Mouse (Mus musculus) embryonic facial prominence, embryonic 13.5 days (tissue): ENCODE measurements around the gene Xpot. TPM values are rescaled to one million over a fixed set of nuclear protein-coding genes. Genes with fewer than 3 reads are reported as not detected.
A peak's percentile ranks its signal among the peaks of the same experiment; 100 is the strongest.

ENCODE experiments used
- ATAC-seq: fragments of 200-750 bp; cut with Nextera tagmentation; 2 replicates; pipeline ENCODE4 v1.8.0; 2017; ENCODE audit warnings: low read depth; ENCODE audit not compliant: insufficient number of reproducible peaks, insufficient read depth, low FRiP score, low TSS enrichment
- H3K27ac ChIP-seq: fragments of 300-500 bp; sonication (generic); 2 replicates; pipeline ENCODE4 v1.5.1; 2015; ENCODE audit warnings: moderate library complexity, mild to moderate bottlenecking, inconsistent platforms
- H3K27me3 ChIP-seq: fragments of 300-500 bp; sonication (generic); 2 replicates; pipeline ENCODE4 v1.6.1; 2015; ENCODE audit warnings: mild to moderate bottlenecking, inconsistent platforms
- H3K36me3 ChIP-seq: fragments of 300-500 bp; sonication (generic); 2 replicates; pipeline ENCODE4 v1.6.1; 2015; ENCODE audit warnings: mild to moderate bottlenecking, inconsistent platforms
- H3K4me1 ChIP-seq: fragments of 300-500 bp; sonication (generic); 2 replicates; pipeline ENCODE4 v1.6.1; 2015; ENCODE audit warnings: inconsistent platforms
- H3K4me2 ChIP-seq: fragments of 300-500 bp; sonication (generic); 2 replicates; pipeline ENCODE4 v1.6.1; 2015; ENCODE audit warnings: moderate library complexity, mild to moderate bottlenecking, inconsistent platforms
- H3K4me3 ChIP-seq: fragments of 300-500 bp; sonication (generic); 2 replicates; pipeline ENCODE4 v1.5.1; 2015; ENCODE audit warnings: mild to moderate bottlenecking, inconsistent platforms
- H3K9ac ChIP-seq: fragments of 300-500 bp; sonication (generic); 2 replicates; pipeline ENCODE4 v1.6.1; 2015; ENCODE audit warnings: mild to moderate bottlenecking, inconsistent platforms
- H3K9me3 ChIP-seq: fragments of 300-500 bp; sonication (generic); 2 replicates; pipeline ENCODE4 v1.6.1; 2016; ENCODE audit warnings: inconsistent platforms
- WGBS: fragments of 180-500 bp; shearing (Covaris S2); methylation state at CpG from one replicate; pipeline ENCODE4 v1.1.7; 2015; ENCODE audit warnings: mixed read lengths; 5-methylcytosine and 5-hydroxymethylcytosine counted together
- polyA plus RNA-seq: library from polyadenylated mRNA; unstranded; fragments of >200 nt; fragmentation: Nextera tagmentation; extraction: Ambion mirVana; gene quantifications from 2 replicates; pipeline ENCODE4 v1.2.1, GENCODE M21; 2015

Xpot gene
- polyA plus RNA-seq, 1 experiment from 2014 or later, result 48.1 TPM

DNA sequence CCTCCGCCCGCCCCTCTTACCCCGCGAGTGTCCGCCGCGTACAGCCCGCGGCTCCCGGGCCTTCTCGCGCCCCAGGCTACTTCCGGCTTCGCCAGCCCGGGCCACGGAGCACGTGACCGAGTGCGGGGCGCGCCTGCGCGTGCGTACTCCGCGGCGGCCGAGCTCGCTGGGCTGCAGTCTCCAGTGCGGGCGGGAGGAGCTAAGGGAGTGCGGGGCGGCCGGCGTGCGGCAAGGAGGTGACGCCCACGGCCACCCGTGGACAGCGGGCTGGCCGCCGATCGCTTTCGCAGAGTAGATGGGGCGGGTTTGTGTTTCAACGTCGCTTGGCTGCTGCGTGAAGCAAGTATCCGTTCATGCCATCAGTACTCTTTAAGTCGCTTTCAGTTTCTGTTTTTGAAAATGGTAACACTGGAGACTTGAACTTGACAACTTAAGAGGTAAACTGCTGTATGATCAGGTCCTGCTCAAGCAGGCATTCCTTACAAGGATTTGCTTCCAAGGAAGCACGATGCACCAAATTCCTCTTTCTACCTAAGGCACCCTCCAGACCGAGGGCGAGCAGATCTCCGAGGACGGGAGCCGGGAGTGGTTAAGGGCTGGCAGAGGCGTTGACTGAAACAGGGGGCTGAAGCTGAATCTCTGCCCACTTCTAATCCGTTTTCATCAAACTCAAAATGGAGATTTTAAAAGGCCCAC is 39.3 kb downstream of the Xpot start, which contains the start of gene Tbk1:
Tbk1 (minus strand) TSS at position 113 of the 696 bp plus-strand sequence.
- H3K4me3 ChIP-seq, result peak within 1 kb of the TSS; percentile 89
- H3K9me3 ChIP-seq, result no peaks in the 10 kb centered on the region
- WGBS, result under 1% methylated on average over 55 of the region's 58 CpGs
- peaks cover 9% of the 10 kb centered on the region for H3K4me1 ChIP-seq
- H3K9ac ChIP-seq, result peak within 1 kb of the TSS; percentile 93
- peaks cover 47% of the 10 kb centered on the region for H3K36me3 ChIP-seq
- peak within 1 kb of the TSS; percentile 62 for H3K4me2 ChIP-seq
- ATAC-seq, result peak; percentile 93
- H3K27me3 ChIP-seq, result no peaks in the 10 kb centered on the region
- peak within 1 kb of the TSS; percentile 77 for H3K27ac ChIP-seq

DNA sequence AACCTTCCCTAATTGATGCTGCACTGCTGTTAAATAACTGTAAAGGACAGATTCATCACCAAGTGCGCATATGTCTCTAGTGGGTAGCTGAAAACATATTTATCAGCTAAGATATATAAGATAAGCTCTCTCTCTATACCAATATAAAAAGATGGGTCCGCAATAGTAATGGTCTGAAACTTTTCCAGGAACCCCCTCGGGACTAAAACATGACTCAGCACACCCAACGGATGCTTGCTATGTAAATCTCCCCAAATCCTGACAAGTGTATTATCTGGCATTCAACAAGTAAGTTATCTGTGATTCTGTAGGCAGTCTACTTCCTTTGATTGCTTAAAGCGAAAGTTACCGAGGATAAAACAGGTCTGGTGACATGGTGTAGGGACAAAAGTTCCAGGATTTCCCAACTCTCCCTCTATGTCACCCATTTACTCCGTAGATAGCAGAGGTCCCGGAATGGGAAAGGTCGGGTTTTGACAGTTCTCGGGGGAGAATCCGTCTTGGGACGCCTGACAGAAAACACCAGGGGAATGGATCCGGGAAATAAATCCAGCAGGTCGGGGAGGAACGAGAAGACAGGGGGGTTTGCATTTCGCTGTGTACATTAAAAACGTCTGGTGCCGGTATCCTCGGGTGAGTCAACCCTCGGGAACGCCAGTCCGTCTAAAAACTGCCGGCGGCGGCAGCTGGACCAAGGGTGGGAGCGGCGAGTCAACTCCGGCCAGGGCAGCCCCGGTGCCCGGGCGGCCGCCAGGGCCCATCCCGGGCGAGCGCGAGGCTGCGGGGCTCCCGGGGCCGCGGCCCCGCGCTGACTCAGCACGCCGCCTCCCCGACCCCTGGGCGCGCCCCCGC is 40.1 kb downstream of the Xpot start:
- Histone ChIP-seq H3K36me3 (peaks cover 46% of the 10 kb centered on the region), H3K9me3 (no peaks in the 10 kb centered on the region), H3K9ac (peak overlapping the region; percentile 93), H3K27me3 (no peaks in the 10 kb centered on the region), H3K27ac (peak overlapping the region; percentile 77), H3K4me2 (peak overlapping the region; percentile 62), H3K4me1 (peaks cover 9% of the 10 kb centered on the region), H3K4me3 (peak overlapping the region; percentile 89)
- WGBS, result 3% methylated on average over 41 of the region's 48 CpGs
- ATAC-seq, result peak; percentile 54

DNA sequence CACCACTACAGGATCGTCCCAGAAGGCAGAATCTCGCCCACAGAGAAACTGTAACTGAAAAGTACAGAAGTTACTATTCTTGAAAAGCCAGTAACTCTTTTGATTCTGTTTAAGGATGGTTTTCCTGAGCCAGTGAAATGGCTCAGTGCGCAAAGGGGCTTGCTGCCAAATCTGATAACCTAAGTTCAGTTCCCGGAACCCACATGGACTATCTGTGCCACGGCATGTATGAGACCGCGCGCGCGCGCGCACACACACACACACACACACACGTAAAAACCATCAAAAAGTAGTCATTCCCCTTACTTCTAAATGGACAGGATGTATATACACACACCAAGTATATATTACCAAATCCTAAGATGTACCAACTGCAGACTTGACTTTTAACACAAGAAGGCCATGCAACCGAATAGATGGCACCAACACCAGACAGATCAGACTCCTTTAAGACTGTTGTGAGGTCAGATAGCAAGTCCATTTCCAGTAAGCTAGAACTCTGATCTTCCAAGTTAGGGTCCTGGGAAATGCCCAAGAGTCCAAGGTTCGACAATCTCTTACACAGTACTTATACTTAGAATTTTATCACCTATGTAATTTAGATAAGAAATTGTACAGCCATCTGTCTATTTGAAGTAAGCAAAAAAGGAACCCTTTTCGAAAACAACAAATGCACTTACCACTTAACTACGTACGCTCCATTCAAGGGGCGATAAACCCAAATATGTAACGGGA is 40.9 kb downstream of the Xpot start:
- no peak for ATAC-seq
- WGBS, result 83% methylated on average over 20 of the region's 20 CpGs
- Histone ChIP-seq H3K9ac (peak overlapping the region; percentile 93; the same call in 1 of the 2 replicates), H3K4me1 (peaks cover 9% of the 10 kb centered on the region), H3K4me3 (peak overlapping the region; percentile 89), H3K27ac (no peak overlapping the region), H3K27me3 (no peaks in the 10 kb centered on the region), H3K36me3 (peaks cover 48% of the 10 kb centered on the region), H3K4me2 (peak overlapping the region; percentile 62), H3K9me3 (no peaks in the 10 kb centered on the region)

DNA sequence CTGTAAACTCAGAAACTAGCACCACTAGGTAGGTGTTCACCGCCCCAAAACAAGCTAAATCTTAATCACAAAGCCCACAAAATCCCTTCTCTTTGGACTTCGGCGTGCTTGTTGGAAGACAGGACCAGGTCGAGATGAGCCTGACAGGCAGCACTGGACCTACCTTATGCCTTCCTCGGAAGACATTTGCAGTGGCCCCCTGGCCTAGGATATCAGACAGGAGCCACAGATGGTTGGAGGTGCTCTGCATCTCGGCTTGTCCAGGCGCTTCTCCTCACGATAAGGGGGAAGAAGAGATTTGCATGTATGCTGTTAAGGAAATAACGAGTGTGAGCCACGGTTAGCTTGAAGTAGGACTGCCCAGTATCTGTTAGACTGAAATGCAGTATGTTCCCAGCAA is 42.1 kb downstream of the Xpot start:
- no peaks in the 10 kb centered on the region for H3K27me3 ChIP-seq
- no peak for ATAC-seq
- H3K9me3 ChIP-seq, result no peaks in the 10 kb centered on the region
- no peak overlapping the region for H3K27ac ChIP-seq
- no peak overlapping the region for H3K4me2 ChIP-seq
- H3K4me3 ChIP-seq, result no peak overlapping the region
- peaks cover 44% of the 10 kb centered on the region for H3K36me3 ChIP-seq
- H3K9ac ChIP-seq, result no peak overlapping the region
- peaks cover 9% of the 10 kb centered on the region for H3K4me1 ChIP-seq
- WGBS, result 95% methylated on average over 10 of the region's 10 CpGs

DNA sequence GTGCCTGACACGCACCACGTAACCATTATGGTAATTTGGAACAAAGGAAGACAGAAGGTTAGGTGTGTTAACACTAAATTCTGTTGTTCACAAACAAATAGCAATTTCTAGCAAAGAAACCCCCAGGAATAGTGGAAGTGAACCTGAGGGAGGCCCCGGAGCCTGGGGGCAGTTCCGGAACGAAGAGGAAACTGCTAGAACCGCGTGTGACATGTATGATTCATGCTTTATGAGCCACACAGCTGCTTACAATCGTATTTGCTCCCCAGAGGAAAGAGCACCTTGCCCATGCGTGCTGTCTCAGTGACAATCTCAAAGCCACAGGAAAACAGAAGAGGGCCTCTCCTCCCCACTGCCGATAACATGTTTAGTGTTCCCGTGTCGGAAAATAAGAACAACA is 43.1 kb downstream of the Xpot start:
- no peak overlapping the region for H3K4me2 ChIP-seq
- no peaks in the 10 kb centered on the region for H3K9me3 ChIP-seq
- 95% methylated on average over 12 of the region's 12 CpGs for WGBS
- H3K9ac ChIP-seq, result no peak overlapping the region
- no peak overlapping the region for H3K27ac ChIP-seq
- H3K36me3 ChIP-seq, result peaks cover 47% of the 10 kb centered on the region
- H3K4me1 ChIP-seq, result peaks cover 9% of the 10 kb centered on the region
- no peaks in the 10 kb centered on the region for H3K27me3 ChIP-seq
- ATAC-seq, result no peak
- H3K4me3 ChIP-seq, result no peak overlapping the region

DNA sequence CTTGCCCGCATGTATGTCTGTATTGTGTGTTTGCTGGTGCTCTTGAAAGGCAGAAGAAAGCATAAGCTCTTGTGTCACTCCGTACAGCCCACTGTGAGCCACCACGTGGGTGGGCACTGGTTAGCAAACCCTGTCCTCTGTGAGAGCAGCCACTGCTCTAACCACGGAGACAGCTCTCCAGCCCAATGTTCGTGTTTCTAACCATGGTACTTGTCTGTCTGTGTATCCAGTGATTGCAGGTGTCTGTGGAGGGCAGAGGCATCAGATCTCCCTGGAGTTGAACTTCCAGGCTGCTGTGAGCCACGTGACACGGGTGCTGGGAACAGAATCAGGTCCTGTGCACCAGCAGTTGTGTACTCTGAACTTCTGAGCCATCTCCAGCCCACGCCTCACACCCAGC is 43.8 kb downstream of the Xpot start:
- no peak overlapping the region for H3K9ac ChIP-seq
- H3K9me3 ChIP-seq, result no peaks in the 10 kb centered on the region
- no peak overlapping the region for H3K4me2 ChIP-seq
- 94% methylated on average over 8 of the region's 8 CpGs for WGBS
- H3K27ac ChIP-seq, result no peak overlapping the region
- H3K4me3 ChIP-seq, result no peak overlapping the region
- peaks cover 53% of the 10 kb centered on the region for H3K36me3 ChIP-seq
- no peak for ATAC-seq
- H3K4me1 ChIP-seq, result peaks cover 9% of the 10 kb centered on the region
- no peaks in the 10 kb centered on the region for H3K27me3 ChIP-seq

DNA sequence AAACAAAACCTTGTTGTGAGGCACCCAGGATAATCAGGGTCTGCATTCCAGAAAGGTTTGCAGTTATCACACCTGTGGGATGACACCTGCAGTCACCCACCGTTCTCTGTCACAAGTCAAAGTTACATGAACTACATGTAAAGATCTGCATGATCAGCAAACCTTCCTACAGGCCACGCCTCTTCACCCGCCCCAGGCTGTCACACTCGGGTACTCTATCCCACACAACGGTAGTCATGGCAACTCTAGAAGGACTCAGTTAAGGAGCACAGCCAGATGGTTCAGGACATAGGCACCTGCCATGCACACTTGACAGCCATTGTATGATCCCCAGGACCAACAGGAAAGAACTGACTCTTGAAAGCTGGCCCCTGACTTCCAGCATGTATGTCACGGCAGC is 44.7 kb downstream of the Xpot start:
- peaks cover 9% of the 10 kb centered on the region for H3K4me1 ChIP-seq
- H3K36me3 ChIP-seq, result peaks cover 54% of the 10 kb centered on the region
- no peak overlapping the region for H3K4me2 ChIP-seq
- ATAC-seq, result no peak
- H3K9me3 ChIP-seq, result no peaks in the 10 kb centered on the region
- no peak overlapping the region for H3K27ac ChIP-seq
- H3K4me3 ChIP-seq, result no peak overlapping the region
- WGBS, result 86% methylated on average over 6 of the region's 6 CpGs
- H3K9ac ChIP-seq, result no peak overlapping the region
- no peaks in the 10 kb centered on the region for H3K27me3 ChIP-seq

DNA sequence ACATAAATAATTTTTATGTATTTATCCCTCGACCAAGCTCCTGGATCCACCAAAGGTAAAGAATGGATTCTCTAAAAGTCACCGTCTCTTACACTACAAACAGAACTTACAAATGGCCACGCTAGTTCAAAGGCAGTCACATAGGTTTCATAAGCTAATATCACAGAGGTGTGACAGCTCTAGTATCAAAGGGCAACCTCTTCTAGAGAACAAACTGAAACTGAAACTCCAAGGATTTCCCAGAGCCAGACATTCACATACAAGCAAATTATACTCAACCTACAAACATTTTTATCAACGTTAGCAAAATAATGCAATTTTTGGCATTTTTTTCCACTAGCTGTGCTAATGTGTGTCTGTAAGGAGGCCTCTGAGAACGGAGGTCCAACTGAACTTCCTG is 45.8 kb downstream of the Xpot start:
- peaks cover 63% of the 10 kb centered on the region for H3K36me3 ChIP-seq
- ATAC-seq, result no peak
- WGBS, result 97% methylated on average over 5 of the region's 5 CpGs
- no peaks in the 10 kb centered on the region for H3K27me3 ChIP-seq
- H3K9ac ChIP-seq, result no peak overlapping the region
- no peak overlapping the region for H3K4me2 ChIP-seq
- no peaks in the 10 kb centered on the region for H3K9me3 ChIP-seq
- no peak overlapping the region for H3K27ac ChIP-seq
- no peak overlapping the region for H3K4me3 ChIP-seq
- H3K4me1 ChIP-seq, result peaks cover 6% of the 10 kb centered on the region; the same call in 1 of the 2 replicates

DNA sequence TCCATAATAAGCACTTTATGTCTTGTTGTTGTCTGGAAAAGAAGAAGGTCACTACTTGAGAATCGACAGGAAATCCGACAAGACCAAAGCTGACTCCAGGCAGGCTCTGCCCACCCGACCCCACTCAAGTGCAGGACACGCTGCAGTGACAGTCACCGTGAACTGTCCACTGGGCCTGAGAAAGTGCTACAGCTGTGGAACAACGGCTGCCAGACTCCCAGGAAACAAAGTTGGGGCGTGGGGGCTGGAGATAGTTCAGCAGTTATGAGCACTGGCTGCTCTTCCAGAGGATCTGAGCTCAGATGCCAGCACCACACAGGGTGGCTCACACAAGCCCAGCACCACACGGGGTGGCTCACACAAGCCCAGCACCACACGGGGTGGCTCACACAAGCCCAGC is 49.8 kb downstream of the Xpot start:
- 86% methylated on average over 9 of the region's 9 CpGs for WGBS
- Histone ChIP-seq H3K9me3 (no peaks in the 10 kb centered on the region), H3K4me1 (no peaks in the 10 kb centered on the region), H3K4me2 (no peak overlapping the region), H3K9ac (no peak overlapping the region), H3K4me3 (no peak overlapping the region), H3K27me3 (no peaks in the 10 kb centered on the region), H3K27ac (no peak overlapping the region), H3K36me3 (peaks cover 62% of the 10 kb centered on the region)
- ATAC-seq, result no peak

DNA sequence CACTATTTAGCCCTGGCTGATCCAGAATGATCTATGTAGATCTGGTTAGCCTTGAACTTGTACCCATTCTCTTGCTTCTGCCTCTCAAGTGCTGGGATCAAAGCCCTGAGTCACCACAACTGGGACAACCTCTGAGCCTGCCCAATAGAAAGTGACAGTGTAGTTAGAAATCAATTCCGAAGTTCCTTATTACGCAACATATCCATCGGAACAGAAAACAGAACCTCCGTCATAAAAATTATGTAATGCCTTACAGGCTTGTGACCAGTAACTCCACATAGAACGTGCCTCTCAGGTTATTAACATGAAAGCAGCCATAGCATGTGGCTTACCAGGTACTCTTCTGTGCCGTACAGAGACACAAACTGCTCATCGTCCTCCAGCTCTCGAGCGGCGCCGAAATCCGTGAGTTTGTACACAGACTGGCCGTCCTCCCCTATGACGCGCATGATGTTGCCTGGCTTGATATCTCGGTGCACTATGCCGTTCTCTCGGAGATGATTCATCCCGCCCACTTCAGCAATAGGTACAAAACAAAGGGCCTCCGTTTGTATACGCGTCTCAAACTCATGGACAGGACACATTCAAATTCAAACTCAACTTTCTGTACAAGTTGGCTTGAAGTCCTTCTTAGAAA is 54.5 kb downstream of the Xpot start:
- peaks cover 66% of the 10 kb centered on the region for H3K36me3 ChIP-seq

DNA sequence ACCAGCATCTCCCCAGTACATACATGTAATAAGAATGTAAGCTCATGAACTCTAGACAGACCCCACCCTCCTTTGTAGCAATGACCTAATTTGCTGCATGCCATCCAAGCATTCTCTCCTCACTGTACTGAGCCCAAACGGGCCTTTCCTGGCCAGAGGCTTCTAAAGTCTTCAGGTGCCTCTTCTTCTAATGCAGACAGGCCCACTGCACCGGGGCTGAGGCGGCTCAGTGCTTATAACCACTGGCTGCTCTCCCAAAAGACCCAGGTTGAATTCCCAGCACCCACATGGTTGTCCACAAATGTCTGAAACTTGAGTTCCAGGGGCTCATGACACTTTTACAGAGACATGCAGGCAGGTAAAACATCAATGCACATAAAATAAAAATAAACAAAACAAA is 55.1 kb downstream of the Xpot start:
- H3K9me3 ChIP-seq, result no peaks in the 10 kb centered on the region
- H3K36me3 ChIP-seq, result peaks cover 62% of the 10 kb centered on the region
- H3K9ac ChIP-seq, result no peak overlapping the region
- no peaks in the 10 kb centered on the region for H3K27me3 ChIP-seq
- peaks cover 7% of the 10 kb centered on the region; the same call in 1 of the 2 replicates for H3K4me1 ChIP-seq
- H3K4me3 ChIP-seq, result no peak overlapping the region
- no peak overlapping the region for H3K4me2 ChIP-seq
- WGBS, result 93% methylated on average over 3 of the region's 3 CpGs
- H3K27ac ChIP-seq, result no peak overlapping the region
- no peak for ATAC-seq

More for the DNA sequence above, 54.5 kb downstream of the Xpot start:
- H3K9ac ChIP-seq, result no peak overlapping the region
- H3K4me2 ChIP-seq, result no peak overlapping the region
- no peak overlapping the region for H3K27ac ChIP-seq
- H3K4me3 ChIP-seq, result no peak overlapping the region
- WGBS, result 97% methylated on average over 22 of the region's 22 CpGs
- H3K9me3 ChIP-seq, result no peaks in the 10 kb centered on the region
- ATAC-seq, result no peak
- no peaks in the 10 kb centered on the region for H3K27me3 ChIP-seq
- H3K4me1 ChIP-seq, result peaks cover 7% of the 10 kb centered on the region; the same call in 1 of the 2 replicates
